Mouse (Mus musculus) CH12.LX (cell line): ENCODE measurements around the gene Galnt6.
"Not testable (repeated sequence)": the region's sequence is repeated elsewhere in the genome, so short reads cannot be mapped to it uniquely, and the experiment has no call there.

Experiments used
- BHLHE40 ChIP-seq: IDR thresholded peaks from 2 replicates; pipeline ENCODE4 v1.6.1; 2011; ENCODE audit warnings: mild to moderate bottlenecking, low read depth, low read length, improper control_type of control experiment
- CHD1 ChIP-seq: IDR thresholded peaks from 2 replicates; pipeline ENCODE4 v1.6.1; 2012; ENCODE audit warnings: low read depth, low read length, improper control_type of control experiment, inconsistent platforms
- CHD2 ChIP-seq: IDR thresholded peaks from 2 replicates; pipeline ENCODE4 v1.6.1; 2011; ENCODE audit warnings: low read length, improper control_type of control experiment
- CTCF ChIP-seq, 2 experiments: IDR thresholded peaks in 1 of 2; conservative IDR thresholded peaks in 1 of 2; 2 replicates each; pipeline ENCODE4 v1.5.1; 2011 to 2012; ENCODE audit warnings: low read depth in 2 of 2, low read length in 2 of 2, improper control_type of control experiment in 1 of 2, inconsistent platforms in 1 of 2, mild to moderate bottlenecking in 1 of 2, moderate library complexity in 1 of 2
- ETS1 ChIP-seq: conservative IDR thresholded peaks from 2 replicates; pipeline ENCODE4 v1.6.1; 2012; ENCODE audit warnings: low read depth, mild to moderate bottlenecking, inconsistent platforms, low read length, improper control_type of control experiment, moderate library complexity
- HCFC1 ChIP-seq: IDR thresholded peaks from 2 replicates; pipeline ENCODE4 v1.6.1; 2012; ENCODE audit warnings: low read depth, mild to moderate bottlenecking, inconsistent platforms, low read length, improper control_type of control experiment
- IRF4 ChIP-seq: IDR thresholded peaks from 2 replicates; pipeline ENCODE4 v1.6.1; 2014; ENCODE audit warnings: low read depth, mild to moderate bottlenecking, inconsistent platforms, low read length, improper control_type of control experiment
- POLR2A ChIP-seq: IDR thresholded peaks from 2 replicates; pipeline ENCODE4 v1.6.1; 2011; ENCODE audit warnings: low read depth, mild to moderate bottlenecking, improper control_type of control experiment, low read length
- RCOR1 ChIP-seq: conservative IDR thresholded peaks from 2 replicates; pipeline ENCODE4 v1.6.1; 2012; ENCODE audit warnings: low read depth, mild to moderate bottlenecking, inconsistent platforms, low read length, improper control_type of control experiment
- SIN3A ChIP-seq: IDR thresholded peaks from 2 replicates; pipeline ENCODE4 v1.6.1; 2012; ENCODE audit warnings: low read length, improper control_type of control experiment, inconsistent platforms
- TCF12 ChIP-seq: IDR thresholded peaks from 2 replicates; pipeline ENCODE4 v1.6.1; 2014; ENCODE audit warnings: low read depth, mild to moderate bottlenecking, inconsistent platforms, low read length, improper control_type of control experiment
- USF1 ChIP-seq: IDR thresholded peaks from 2 replicates; pipeline ENCODE4 v1.6.1; 2014; ENCODE audit warnings: low read depth, mild to moderate bottlenecking, inconsistent platforms, low read length, improper control_type of control experiment
- USF2 ChIP-seq: conservative IDR thresholded peaks from 2 replicates; pipeline ENCODE4 v1.6.1; 2011; ENCODE audit warnings: low read depth, low read length, improper control_type of control experiment

- not testable (repeated sequence) for TF ChIP-seq POLR2A; USF1; CTCF (conservative IDR thresholded peaks at IDR 0.05 in 1 of 2, IDR thresholded peaks at IDR 0.05 in 1 of 2; ENCODE audit: low read depth in 2 of 2, low read length in 2 of 2); ETS1; SIN3A; CHD2; CHD1; USF2; HCFC1; IRF4; TCF12; BHLHE40; RCOR1
Observed at GRCm38 (mm10) chr15:100769023-100769422, 39.8 kb upstream of the Galnt6 start.
